Mouse (Mus musculus) C2C12 (cell line): Measurements from ENCODE around the gene Tmem253. TPM values are rescaled to one million over a fixed set of nuclear protein-coding genes. Genes with fewer than 3 reads are reported as not detected.
A peak's percentile ranks its signal among the peaks of the same experiment; 100 is the strongest.

Experiments used
- H3K27me3 ChIP-seq: one replicate; pipeline ENCODE4 v1.6.1; 2011; ENCODE audit not compliant: control insufficient read depth, insufficient read depth, insufficient read length
- H3K36me3 ChIP-seq: one replicate; pipeline ENCODE4 v1.6.1; 2011; ENCODE audit not compliant: control insufficient read depth, insufficient read depth
- H3K4me3 ChIP-seq: one replicate; pipeline ENCODE4 v1.5.1; 2011; ENCODE audit warnings: mild to moderate bottlenecking, control low read depth; ENCODE audit not compliant: poor library complexity, insufficient read depth, severe bottlenecking
- H3K79me2 ChIP-seq: one replicate; pipeline ENCODE4 v1.6.1; 2011; ENCODE audit not compliant: control insufficient read depth, insufficient read depth
- H3K79me3 ChIP-seq: one replicate; pipeline ENCODE4 v1.6.1; 2011; ENCODE audit warnings: low read depth, control low read depth
- H3ac ChIP-seq: one replicate; pipeline ENCODE3; 2011; ENCODE audit warnings: low read depth; ENCODE audit not compliant: control insufficient read depth, insufficient read length
- CEBPB ChIP-seq: IDR thresholded peaks from one replicate; pipeline ENCODE4 v1.6.1; 2011; ENCODE audit warnings: low read depth, mild to moderate bottlenecking, control low read depth, moderate library complexity
- CTCF ChIP-seq: IDR thresholded peaks from one replicate; pipeline ENCODE4 v1.5.1; 2011; ENCODE audit not compliant: control insufficient read depth, insufficient read depth, insufficient read length
- FOSL1 ChIP-seq: IDR thresholded peaks from one replicate; pipeline ENCODE4 v1.8.0; 2011; ENCODE audit warnings: mild to moderate bottlenecking, low read length; ENCODE audit not compliant: poor library complexity, insufficient read depth, severe bottlenecking
- MAX ChIP-seq: IDR thresholded peaks from one replicate; pipeline ENCODE4 v1.6.1; 2011; ENCODE audit warnings: mild to moderate bottlenecking, control low read depth
- MYOD1 ChIP-seq: IDR thresholded peaks from one replicate; pipeline ENCODE4 v1.6.1; 2011; ENCODE audit warnings: low read depth; ENCODE audit not compliant: control insufficient read depth, insufficient read length
- MYOG ChIP-seq: IDR thresholded peaks from one replicate; pipeline ENCODE4 v1.6.1; 2011; ENCODE audit not compliant: control insufficient read depth, insufficient read length; ENCODE audit errors: extremely low read depth
- USF1 ChIP-seq: IDR thresholded peaks from one replicate; pipeline ENCODE4 v1.6.1; 2011; ENCODE audit warnings: low read depth, mild to moderate bottlenecking, control low read depth, moderate library complexity
- polyA plus RNA-seq: library from polyadenylated mRNA; unstranded; fragments of >200 nt; fragmentation: generic; extraction: Trizol; gene quantifications from one replicate; pipeline ENCODE4 v1.2.1, GENCODE M21; 2012; ENCODE audit warnings: missing spikeins

Tmem253 gene
- polyA plus RNA-seq, 1 experiment = 0.46 TPM

- peaks cover 29% of the 10 kb centered on the region for H3K79me2 ChIP-seq
- peak overlapping the region; percentile 59 for H3K4me3 ChIP-seq
- peaks cover 5% of the 10 kb centered on the region for H3K79me3 ChIP-seq
- peaks cover 24% of the 10 kb centered on the region for H3K36me3 ChIP-seq
- no peaks in the 10 kb centered on the region for H3K27me3 ChIP-seq
- TF ChIP-seq MYOD1 (peak; percentile 76), FOSL1 (no peak)
- peak overlapping the region; percentile 99 for H3ac ChIP-seq
These were observed 29.9 kb upstream of the Tmem253 start for GRCm38 (mm10) chr14:51985301-51986152.

GRCm38 (mm10) chr14:51986153-51986505 lies 29.3 kb upstream of the Tmem253 start:
- peaks cover 29% of the 10 kb centered on the region for H3K79me2 ChIP-seq
- peaks cover 30% of the 10 kb centered on the region for H3K36me3 ChIP-seq
- H3ac ChIP-seq = peak overlapping the region; percentile 58
- H3K79me3 ChIP-seq = peaks cover 5% of the 10 kb centered on the region
- no peaks in the 10 kb centered on the region for H3K27me3 ChIP-seq
- TF ChIP-seq CTCF (no peak), MYOG (no peak), MYOD1 (no peak), CEBPB (peak; percentile 47), USF1 (no peak), FOSL1 (no peak)
- peak overlapping the region; percentile 59 for H3K4me3 ChIP-seq

- Histone ChIP-seq H3K27me3 (no peaks in the 10 kb centered on the region), H3K79me2 (peaks cover 29% of the 10 kb centered on the region), H3K79me3 (peaks cover 5% of the 10 kb centered on the region), H3K4me3 (no peak overlapping the region), H3ac (no peak overlapping the region), H3K36me3 (peaks cover 38% of the 10 kb centered on the region)
- TF ChIP-seq MYOG = no peak
- TF ChIP-seq USF1 = no peak
- TF ChIP-seq CEBPB = no peak
- no peak for TF ChIP-seq FOSL1
- TF ChIP-seq CTCF = no peak
- TF ChIP-seq MAX = no peak
- TF ChIP-seq MYOD1 = no peak
These were observed 28.3 kb upstream of the Tmem253 start for GRCm38 (mm10) chr14:51987177-51987576.

- Histone ChIP-seq H3K79me3 (peaks cover 5% of the 10 kb centered on the region), H3K36me3 (peaks cover 40% of the 10 kb centered on the region), H3K27me3 (no peaks in the 10 kb centered on the region), H3ac (no peak overlapping the region), H3K4me3 (no peak overlapping the region), H3K79me2 (peaks cover 29% of the 10 kb centered on the region)
- TF ChIP-seq MAX (no peak), CEBPB (no peak), FOSL1 (no peak), USF1 (no peak), MYOG (no peak), CTCF (no peak), MYOD1 (no peak)
These were observed 26.7 kb upstream of the Tmem253 start for GRCm38 (mm10) chr14:51988731-51989130.

- Histone ChIP-seq H3ac (no peak overlapping the region), H3K4me3 (no peak overlapping the region), H3K27me3 (no peaks in the 10 kb centered on the region), H3K36me3 (peaks cover 47% of the 10 kb centered on the region), H3K79me2 (peaks cover 29% of the 10 kb centered on the region), H3K79me3 (peaks cover 5% of the 10 kb centered on the region)
- TF ChIP-seq USF1 = no peak
- TF ChIP-seq CEBPB = no peak
- no peak for TF ChIP-seq MYOG
- TF ChIP-seq FOSL1 = no peak
- TF ChIP-seq MAX = no peak
These were observed 25.9 kb upstream of the Tmem253 start for GRCm38 (mm10) chr14:51989461-51989970.

- Histone ChIP-seq H3K79me3 (no peaks in the 10 kb centered on the region), H3K79me2 (no peaks in the 10 kb centered on the region), H3ac (no peak overlapping the region), H3K36me3 (peaks cover 72% of the 10 kb centered on the region), H3K27me3 (no peaks in the 10 kb centered on the region), H3K4me3 (no peak overlapping the region)
- no peak for TF ChIP-seq CEBPB
- TF ChIP-seq MYOG = no peak
- TF ChIP-seq MYOD1 = no peak
- TF ChIP-seq USF1 = no peak
- TF ChIP-seq MAX = no peak
- no peak for TF ChIP-seq CTCF
These were observed 21.0 kb upstream of the Tmem253 start for GRCm38 (mm10) chr14:51994453-51994852.
